Mouse (Mus musculus) stomach, embryonic 14.5 days (tissue): ENCODE measurements around the gene Gtf2ird2. TPM values are rescaled to one million over a fixed set of nuclear protein-coding genes. Genes with fewer than 3 reads are reported as not detected.

Experiments used
- ATAC-seq: fragments of 200-750 bp; cut with Nextera tagmentation; 2 replicates; pipeline ENCODE4 v1.8.0; 2017; ENCODE audit warnings: low read depth, moderate TSS enrichment; ENCODE audit not compliant: insufficient number of reproducible peaks, insufficient read depth, low FRiP score
- H3K27ac ChIP-seq: fragments of 300-500 bp; sonication (generic); 2 replicates; pipeline ENCODE4 v1.5.1; 2014; ENCODE audit warnings: mild to moderate bottlenecking, low read length, moderate library complexity, mixed read lengths
- H3K27me3 ChIP-seq: fragments of 300-500 bp; sonication (generic); 2 replicates; pipeline ENCODE4 v1.6.1; 2014; ENCODE audit warnings: low read length, control low read depth, mixed read lengths; ENCODE audit not compliant: control insufficient read depth, insufficient read depth
- H3K36me3 ChIP-seq: fragments of 300-500 bp; sonication (generic); 2 replicates; pipeline ENCODE4 v1.6.1; 2014; ENCODE audit warnings: mild to moderate bottlenecking, control low read depth, low read length, moderate library complexity, mixed read lengths; ENCODE audit not compliant: control insufficient read depth, insufficient read depth
- H3K4me1 ChIP-seq: fragments of 300-500 bp; sonication (generic); 2 replicates; pipeline ENCODE4 v1.6.1; 2014; ENCODE audit warnings: low read length, control low read depth, mixed read lengths; ENCODE audit not compliant: control insufficient read depth, insufficient read depth
- H3K4me2 ChIP-seq: fragments of 300-500 bp; sonication (generic); replicated peaks from 2 replicates; pipeline ENCODE4 v1.6.1; 2014; ENCODE audit warnings: low read depth, low read length, control low read depth
- H3K4me3 ChIP-seq: fragments of 300-500 bp; sonication (generic); 2 replicates; pipeline ENCODE4 v1.5.1; 2014; ENCODE audit warnings: low read depth, low read length, control low read depth
- H3K9ac ChIP-seq: fragments of 300-500 bp; sonication (generic); replicated peaks from 2 replicates; pipeline ENCODE4 v1.6.1; 2014; ENCODE audit warnings: low read depth, mild to moderate bottlenecking, control low read depth, low read length, moderate library complexity, mixed read lengths
- H3K9me3 ChIP-seq: fragments of 300-500 bp; sonication (generic); 2 replicates; pipeline ENCODE4 v1.6.1; 2016; ENCODE audit warnings: low read depth, low read length, control low read depth; ENCODE audit not compliant: control insufficient read depth
- WGBS: fragments of 180-500 bp; shearing (Covaris S2); extraction: QIAGEN DNeasy Blood & Tissue Kit; methylation state at CpG from one replicate; pipeline ENCODE4 v1.1.7; 2014; 5-methylcytosine and 5-hydroxymethylcytosine counted together
- polyA plus RNA-seq: library from polyadenylated mRNA; unstranded; fragments of >200 nt; fragmentation: Nextera tagmentation; extraction: Ambion mirVana; gene quantifications from 2 replicates; pipeline ENCODE4 v1.2.1, GENCODE M21; 2014

Gtf2ird2 gene
- polyA plus RNA-seq, 1 experiment from 2014 or later, result 10.1 TPM

DNA sequence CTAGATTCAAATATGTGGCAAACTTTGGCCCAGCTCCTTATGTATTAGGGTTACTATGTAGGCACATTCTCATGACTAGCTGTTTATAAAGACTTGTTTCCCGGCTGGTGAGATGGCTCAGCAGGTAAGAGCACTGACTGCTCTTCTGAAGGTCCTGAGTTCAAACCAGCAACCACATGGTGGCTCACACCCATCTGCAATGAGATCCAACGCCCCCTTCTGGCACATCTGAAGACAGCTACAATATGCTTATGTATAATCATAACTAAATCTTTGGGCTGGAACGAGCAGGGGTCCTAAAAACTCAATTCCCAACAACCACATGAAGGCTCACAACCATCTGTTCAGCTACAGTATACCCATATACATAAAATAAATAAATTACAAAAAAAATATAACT, 70.0 kb downstream of the Gtf2ird2 start:
- ATAC-seq, result no peak
- no peaks in the 10 kb centered on the region for H3K27me3 ChIP-seq
- H3K4me2 ChIP-seq, result no peak overlapping the region
- H3K4me1 ChIP-seq, result no peaks in the 10 kb centered on the region
- no peak overlapping the region for H3K9ac ChIP-seq
- H3K9me3 ChIP-seq, result no peaks in the 10 kb centered on the region
- no peak overlapping the region for H3K27ac ChIP-seq
- H3K36me3 ChIP-seq, result peaks cover 91% of the 10 kb centered on the region
- WGBS, result 76% methylated on average over 3 of the region's 3 CpGs
- no peak overlapping the region for H3K4me3 ChIP-seq

GRCm38 (mm10) chr5:134255294-134255693, 71.5 kb downstream of the Gtf2ird2 start:
- Histone ChIP-seq H3K4me3 (no peak overlapping the region), H3K27ac (no peak overlapping the region), H3K27me3 (no peaks in the 10 kb centered on the region), H3K9me3 (no peaks in the 10 kb centered on the region), H3K36me3 (peaks cover 92% of the 10 kb centered on the region), H3K4me1 (no peaks in the 10 kb centered on the region), H3K9ac (no peak overlapping the region), H3K4me2 (no peak overlapping the region)
- 90% methylated on average over 10 of the region's 10 CpGs for WGBS
- no peak for ATAC-seq

DNA sequence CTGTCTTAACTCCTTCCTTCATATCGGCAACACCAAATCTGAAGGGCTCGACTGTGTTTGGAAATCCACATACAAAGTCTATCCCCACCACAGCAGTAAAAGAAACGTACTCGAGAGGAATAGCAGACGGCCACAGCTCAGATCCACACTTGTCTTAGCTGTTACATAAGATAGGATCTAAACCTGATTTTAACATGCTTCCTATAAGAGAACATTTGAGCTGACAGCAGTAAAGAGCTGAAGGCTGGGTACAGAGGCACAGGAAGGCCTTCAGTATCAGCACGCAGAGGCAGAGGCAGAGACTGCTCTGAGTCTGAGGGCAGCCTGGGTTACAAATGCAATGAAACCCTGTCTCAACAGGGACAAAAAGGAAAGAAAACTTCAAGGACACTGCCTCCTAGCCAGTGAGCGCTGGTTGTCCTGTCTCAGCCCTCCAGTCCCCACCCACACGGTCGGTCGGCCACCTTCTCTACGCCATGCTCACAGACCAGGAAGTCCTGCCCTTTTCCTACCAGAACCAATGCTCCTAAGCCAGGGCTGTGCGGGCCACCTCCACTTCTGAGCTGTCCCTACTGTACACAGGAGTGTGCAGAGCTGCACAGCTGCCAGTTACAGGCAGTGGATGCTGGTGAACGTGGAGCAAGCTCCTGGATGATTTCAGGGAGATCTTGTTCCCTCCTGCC, 73.7 kb downstream of the Gtf2ird2 start:
- H3K27me3 ChIP-seq, result no peaks in the 10 kb centered on the region
- H3K9me3 ChIP-seq, result no peaks in the 10 kb centered on the region
- H3K36me3 ChIP-seq, result peaks cover 93% of the 10 kb centered on the region
- no peaks in the 10 kb centered on the region for H3K4me1 ChIP-seq
- no peak overlapping the region for H3K27ac ChIP-seq
- H3K9ac ChIP-seq, result no peak overlapping the region
- no peak overlapping the region for H3K4me3 ChIP-seq
- ATAC-seq, result no peak
- H3K4me2 ChIP-seq, result no peak overlapping the region
- WGBS, result 91% methylated on average over 13 of the region's 13 CpGs

GRCm38 (mm10) chr5:134258395-134258794, 74.6 kb downstream of the Gtf2ird2 start:
- WGBS, result 84% methylated on average over 4 of the region's 4 CpGs
- Histone ChIP-seq H3K9me3 (no peaks in the 10 kb centered on the region), H3K4me1 (no peaks in the 10 kb centered on the region), H3K9ac (no peak overlapping the region), H3K36me3 (peaks cover 93% of the 10 kb centered on the region), H3K27ac (no peak overlapping the region), H3K4me3 (no peak overlapping the region), H3K4me2 (no peak overlapping the region), H3K27me3 (no peaks in the 10 kb centered on the region)
- ATAC-seq, result no peak

GRCm38 (mm10) chr5:134258934-134259333, 75.1 kb downstream of the Gtf2ird2 start:
- Histone ChIP-seq H3K27ac (no peak overlapping the region), H3K27me3 (no peaks in the 10 kb centered on the region), H3K4me3 (no peak overlapping the region), H3K4me1 (no peaks in the 10 kb centered on the region), H3K4me2 (no peak overlapping the region), H3K36me3 (peaks cover 93% of the 10 kb centered on the region), H3K9ac (no peak overlapping the region), H3K9me3 (no peaks in the 10 kb centered on the region)
- 97% methylated on average over 2 of the region's 2 CpGs for WGBS
- no peak for ATAC-seq

DNA sequence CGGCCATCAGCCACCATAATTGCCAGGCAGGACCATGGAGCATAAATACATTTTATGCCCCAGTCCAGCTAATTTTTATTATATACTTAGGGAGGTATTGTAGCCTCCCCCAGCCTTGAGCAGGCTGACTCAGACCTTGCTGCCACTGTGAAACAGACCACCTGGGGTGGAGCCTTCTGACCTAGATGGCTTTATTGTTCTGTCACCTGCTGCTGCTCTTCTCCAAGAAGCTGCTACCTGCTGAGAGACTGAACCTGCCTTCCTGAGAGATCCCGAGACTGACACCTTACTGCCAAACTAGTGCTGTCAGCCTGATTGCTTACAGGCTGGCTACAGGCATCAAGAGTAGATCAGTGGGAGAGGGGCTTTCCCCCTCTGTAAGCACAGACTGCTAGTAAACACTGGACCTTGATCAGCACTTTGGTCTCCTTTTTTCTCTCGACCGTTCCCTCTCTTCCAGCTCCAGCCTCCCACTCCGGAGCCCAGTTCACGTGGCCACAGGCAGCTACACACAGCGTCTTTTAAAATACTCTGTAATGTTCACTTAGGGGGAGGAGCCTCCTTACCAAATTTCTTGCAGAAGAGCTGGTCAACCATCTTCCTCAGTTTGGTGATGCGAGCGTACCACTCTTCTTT, 76.3 kb downstream of the Gtf2ird2 start:
- ATAC-seq, result no peak

GRCm38 (mm10) chr5:134265890-134266289, 82.1 kb downstream of the Gtf2ird2 start:
- Histone ChIP-seq H3K27me3 (no peaks in the 10 kb centered on the region), H3K9ac (no peak overlapping the region), H3K4me2 (no peak overlapping the region), H3K36me3 (peaks cover 91% of the 10 kb centered on the region), H3K9me3 (no peaks in the 10 kb centered on the region), H3K4me1 (no peaks in the 10 kb centered on the region), H3K4me3 (no peak overlapping the region), H3K27ac (no peak overlapping the region)
- WGBS, result 79% methylated on average over 2 of the region's 2 CpGs
- ATAC-seq, result no peak

More for the DNA sequence above, 76.3 kb downstream of the Gtf2ird2 start:
- no peak overlapping the region for H3K4me3 ChIP-seq
- H3K9ac ChIP-seq, result no peak overlapping the region
- peaks cover 93% of the 10 kb centered on the region for H3K36me3 ChIP-seq
- H3K27ac ChIP-seq, result no peak overlapping the region
- WGBS, result 92% methylated on average over 9 of the region's 9 CpGs
- no peak overlapping the region for H3K4me2 ChIP-seq
- no peaks in the 10 kb centered on the region for H3K27me3 ChIP-seq
- H3K4me1 ChIP-seq, result no peaks in the 10 kb centered on the region
- H3K9me3 ChIP-seq, result no peaks in the 10 kb centered on the region

GRCm38 (mm10) chr5:134266404-134266803, 82.6 kb downstream of the Gtf2ird2 start:
- 80% methylated on average over 18 of the region's 18 CpGs for WGBS
- H3K4me1 ChIP-seq, result no peaks in the 10 kb centered on the region
- no peak for ATAC-seq
- no peak overlapping the region for H3K9ac ChIP-seq
- no peak overlapping the region for H3K4me3 ChIP-seq
- no peaks in the 10 kb centered on the region for H3K9me3 ChIP-seq
- no peak overlapping the region for H3K27ac ChIP-seq
- no peak overlapping the region for H3K4me2 ChIP-seq
- no peaks in the 10 kb centered on the region for H3K27me3 ChIP-seq
- H3K36me3 ChIP-seq, result peaks cover 91% of the 10 kb centered on the region
